Mouse (Mus musculus): ENCODE measurements around the gene Uqcrq.

The Uqcrq gene

GRCm38 (mm10) chr11:53430670-53431346, at the start of gene Uqcrq, which contains the start of gene Gdf9:
TSS of gene Uqcrq (minus strand) at chr11:53430831.
TSS of gene Gdf9 (plus strand) at chr11:53431023.
- DNase-seq (ENCODE audit: inconsistent ontology term) = peak; percentile 99

- no peak for DNase-seq (ENCODE audit: inconsistent ontology term)
These were observed 49.2 kb upstream of the Uqcrq start, which contains the start of the genes Gm9945 and Sowaha for GRCm38 (mm10) chr11:53479783-53480301. TSS of gene Gm9945 (plus strand) at chr11:53480166. TSS of gene Sowaha (minus strand) at chr11:53480274.

GRCm38 (mm10) chr11:53479171-53479782, 48.6 kb upstream of the Uqcrq start:
- DNase-seq (ENCODE audit: inconsistent ontology term) = no peak

GRCm38 (mm10) chr11:53478383-53479170, 47.9 kb upstream of the Uqcrq start:
- no peak for DNase-seq (ENCODE audit: inconsistent ontology term)

GRCm38 (mm10) chr11:53477833-53478232, 47.2 kb upstream of the Uqcrq start:
- DNase-seq (ENCODE audit: inconsistent ontology term) = no peak

- no peak for DNase-seq (ENCODE audit: inconsistent ontology term)
These were observed 45.0 kb upstream of the Uqcrq start for GRCm38 (mm10) chr11:53475620-53476019.

- DNase-seq (ENCODE audit: inconsistent ontology term) = no peak
These were observed 42.1 kb upstream of the Uqcrq start for GRCm38 (mm10) chr11:53472709-53473108.

- DNase-seq (ENCODE audit: inconsistent ontology term) = peak; percentile 92
These were observed 39.5 kb upstream of the Uqcrq start, which contains the start of gene Gm9837 for GRCm38 (mm10) chr11:53469968-53470695. TSS of gene Gm9837 (minus strand) at chr11:53470479.

- no peak for DNase-seq (ENCODE audit: inconsistent ontology term)
These were observed 38.8 kb upstream of the Uqcrq start for GRCm38 (mm10) chr11:53469294-53469967.

GRCm38 (mm10) chr11:53466231-53466971, 35.8 kb upstream of the Uqcrq start:
- peak; percentile 61 for DNase-seq (ENCODE audit: inconsistent ontology term)

- no peak for DNase-seq (ENCODE audit: inconsistent ontology term)
These were observed 33.2 kb upstream of the Uqcrq start for GRCm38 (mm10) chr11:53463551-53464424.

- DNase-seq (ENCODE audit: inconsistent ontology term) = no peak
These were observed 31.1 kb upstream of the Uqcrq start for GRCm38 (mm10) chr11:53461727-53462126.

- peak; percentile 48 for DNase-seq (ENCODE audit: inconsistent ontology term)
These were observed 29.6 kb upstream of the Uqcrq start for GRCm38 (mm10) chr11:53460192-53460591.

GRCm38 (mm10) chr11:53458996-53459395, 28.4 kb upstream of the Uqcrq start:
- DNase-seq (ENCODE audit: inconsistent ontology term) = no peak

GRCm38 (mm10) chr11:53457372-53457954, 26.8 kb upstream of the Uqcrq start:
- DNase-seq (ENCODE audit: inconsistent ontology term) = no peak

GRCm38 (mm10) chr11:53456474-53457371, 26.1 kb upstream of the Uqcrq start, which contains the start of the genes Gm10447 and Shroom1:
TSS of gene Gm10447 (minus strand) at chr11:53457110.
TSS of gene Shroom1 (plus strand) at chr11:53457205.
- DNase-seq (ENCODE audit: inconsistent ontology term) = peak; percentile 66

- no peak for DNase-seq (ENCODE audit: inconsistent ontology term)
These were observed 22.4 kb upstream of the Uqcrq start for GRCm38 (mm10) chr11:53453031-53453430.
